Mouse (Mus musculus) fat pad, adult 2 months (tissue): ENCODE results near the gene Timp2.

Experiments used
- DNase-seq: peaks from one replicate; pipeline ENCODE4 v3.0.0-alpha.2; 2011; ENCODE audit warnings: low read depth, low spot score; ENCODE audit errors: extremely low read depth

Timp2 gene

DNA sequence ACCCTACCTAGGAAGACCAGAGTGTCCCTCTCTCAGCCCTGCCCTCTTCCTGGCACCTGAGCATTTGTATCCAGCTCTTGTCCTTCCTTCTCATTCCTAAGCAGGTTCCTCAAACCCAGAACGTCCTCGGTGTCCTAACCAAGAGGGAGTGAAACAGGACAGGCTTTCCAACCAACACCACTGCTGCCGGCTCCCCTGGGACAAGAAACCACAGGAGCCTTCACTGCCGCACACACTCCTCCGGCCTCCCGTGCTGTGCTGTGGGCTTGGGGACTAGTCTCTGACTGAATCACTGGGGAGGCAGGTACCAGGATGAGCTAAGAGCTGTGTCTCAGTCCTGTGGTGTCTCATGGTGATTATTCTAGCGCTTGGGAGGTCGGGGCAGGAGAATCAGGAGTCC lies 14.1 kb upstream of the Timp2 start:
- no peak for DNase-seq

DNA sequence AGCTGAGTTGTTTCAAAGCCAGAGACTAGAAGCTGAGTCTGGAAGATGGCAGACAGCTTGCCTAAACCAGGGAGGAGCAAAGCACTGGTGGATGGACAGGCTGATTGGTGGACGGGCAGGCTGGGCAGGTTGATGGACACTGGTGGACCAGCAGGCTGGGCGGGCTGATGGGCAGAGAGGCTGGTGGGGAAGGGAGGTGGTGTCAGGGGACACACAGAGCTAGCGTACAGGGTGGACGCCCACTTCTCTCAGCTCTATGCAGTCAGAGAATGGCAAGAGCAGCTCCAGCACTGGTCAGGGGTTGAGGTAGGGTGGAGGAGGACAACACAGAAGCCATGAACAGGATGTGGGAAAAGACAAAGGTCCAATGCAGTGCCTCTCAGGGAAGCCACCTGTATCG lies 13.7 kb upstream of the Timp2 start:
- DNase-seq: no peak

- no peak for DNase-seq
Measured at GRCm38 (mm10) chr11:118368330-118368729, 12.8 kb upstream of the Timp2 start.

DNA sequence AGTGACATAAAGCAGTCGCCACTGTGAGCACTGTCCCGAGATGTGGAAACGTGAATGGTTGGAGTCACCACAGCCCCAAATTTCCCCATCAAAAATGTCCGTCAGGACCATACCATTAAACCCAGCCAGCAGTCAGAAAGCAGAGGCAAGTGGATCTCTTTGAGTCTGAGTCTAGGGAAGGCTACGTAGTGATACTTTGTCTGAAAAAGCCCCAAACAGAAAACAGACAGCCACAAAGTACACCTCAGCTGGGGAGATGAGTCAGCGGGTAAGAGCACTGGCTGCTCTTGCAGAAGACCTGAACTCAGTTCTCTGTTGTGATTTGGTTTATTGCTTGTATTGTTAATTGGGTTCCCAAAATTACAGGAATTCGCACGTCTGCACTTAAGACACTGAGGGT lies 11.0 kb upstream of the Timp2 start:
- DNase-seq: no peak

DNA sequence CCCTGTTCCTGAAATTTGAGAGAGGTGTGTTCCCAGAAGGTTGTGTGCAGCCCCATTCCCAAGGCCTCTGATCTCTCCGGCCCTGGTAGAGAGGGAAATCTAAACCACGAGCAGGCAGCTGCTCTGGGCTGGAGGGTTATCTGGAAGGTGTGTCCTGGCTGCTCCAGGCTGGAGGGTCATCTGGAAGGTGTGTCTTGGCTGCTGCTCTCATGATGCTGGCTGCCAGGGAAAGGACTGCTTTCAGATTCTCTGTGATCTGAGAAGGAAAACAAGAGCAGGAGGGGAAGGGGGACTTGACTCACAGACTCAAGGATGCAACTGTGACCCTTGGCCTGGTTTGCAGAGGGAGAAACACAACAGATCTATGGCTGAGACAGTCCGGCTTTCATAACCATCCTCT lies 10.6 kb upstream of the Timp2 start:
- no peak for DNase-seq

GRCm38 (mm10) chr11:118365171-118365570 lies 9.6 kb upstream of the Timp2 start:
- DNase-seq: no peak

- DNase-seq: no peak
Measured at GRCm38 (mm10) chr11:118364021-118364420, 8.5 kb upstream of the Timp2 start.

- no peak for DNase-seq
Measured at GRCm38 (mm10) chr11:118362971-118363518, 7.5 kb upstream of the Timp2 start.

DNA sequence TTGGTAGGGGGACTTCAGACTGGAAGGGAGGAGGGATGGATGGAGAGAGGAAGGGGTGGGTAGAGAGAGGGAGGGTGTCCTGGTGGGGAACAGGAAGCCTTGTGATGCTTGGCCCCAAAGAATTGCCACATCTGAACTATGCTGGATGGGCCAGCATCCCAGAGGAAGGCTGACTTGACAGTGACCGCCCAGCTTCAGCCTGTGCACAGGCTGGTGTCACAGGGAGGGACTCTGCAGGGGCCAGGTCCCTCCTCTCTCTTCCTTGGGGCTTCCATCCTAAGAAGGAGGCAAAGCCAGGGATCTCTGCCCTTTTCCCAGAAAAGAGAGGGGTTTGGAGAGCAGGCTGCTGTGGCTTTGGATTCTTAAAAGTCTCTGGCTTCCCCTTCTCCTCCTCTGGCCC lies 7.0 kb upstream of the Timp2 start:
- no peak for DNase-seq

DNA sequence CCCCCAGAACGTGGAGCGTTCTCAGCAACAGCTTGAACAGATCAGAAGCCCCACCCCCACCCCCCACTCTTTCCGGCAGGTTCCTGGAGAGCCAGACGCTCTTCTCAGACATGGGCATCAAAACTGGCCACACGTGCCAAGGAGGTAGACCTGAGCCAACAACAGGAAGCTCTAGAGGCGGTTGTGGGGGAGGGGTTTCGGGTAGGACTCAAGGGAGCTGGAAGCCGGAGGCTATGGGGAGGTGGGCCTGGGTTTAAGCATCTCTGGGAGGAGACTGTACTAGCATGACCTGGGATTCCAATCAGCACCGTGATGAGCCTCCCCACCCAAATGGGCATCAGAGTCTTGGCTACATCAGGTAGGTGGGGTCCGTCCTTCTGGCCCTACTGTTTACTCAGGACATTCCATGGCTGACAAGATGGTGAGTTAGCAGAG lies 5.4 kb upstream of the Timp2 start:
- DNase-seq: no peak

DNA sequence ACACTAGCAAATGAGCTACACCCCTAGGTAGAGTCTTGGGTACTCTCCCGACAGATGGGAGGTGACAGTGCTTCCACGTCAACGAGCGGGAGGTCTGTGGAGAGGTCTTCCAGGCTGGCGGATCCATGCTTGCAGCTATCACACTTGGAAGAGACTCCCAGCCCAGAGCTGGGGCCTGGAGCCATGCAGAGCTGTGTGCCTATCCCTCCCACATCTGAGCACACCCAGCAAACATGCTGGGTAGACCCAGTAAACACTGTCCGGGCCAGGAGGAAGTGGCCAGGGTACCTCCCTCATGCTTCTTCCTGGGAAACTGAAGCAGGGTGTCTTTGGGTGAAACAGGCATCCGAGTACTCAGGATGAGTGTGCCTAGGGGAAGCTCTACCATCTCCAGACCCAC lies 5.0 kb upstream of the Timp2 start:
- DNase-seq: no peak

- no peak for DNase-seq
Measured at GRCm38 (mm10) chr11:118355205-118355604, 335 bp downstream of the Timp2 start.

DNA sequence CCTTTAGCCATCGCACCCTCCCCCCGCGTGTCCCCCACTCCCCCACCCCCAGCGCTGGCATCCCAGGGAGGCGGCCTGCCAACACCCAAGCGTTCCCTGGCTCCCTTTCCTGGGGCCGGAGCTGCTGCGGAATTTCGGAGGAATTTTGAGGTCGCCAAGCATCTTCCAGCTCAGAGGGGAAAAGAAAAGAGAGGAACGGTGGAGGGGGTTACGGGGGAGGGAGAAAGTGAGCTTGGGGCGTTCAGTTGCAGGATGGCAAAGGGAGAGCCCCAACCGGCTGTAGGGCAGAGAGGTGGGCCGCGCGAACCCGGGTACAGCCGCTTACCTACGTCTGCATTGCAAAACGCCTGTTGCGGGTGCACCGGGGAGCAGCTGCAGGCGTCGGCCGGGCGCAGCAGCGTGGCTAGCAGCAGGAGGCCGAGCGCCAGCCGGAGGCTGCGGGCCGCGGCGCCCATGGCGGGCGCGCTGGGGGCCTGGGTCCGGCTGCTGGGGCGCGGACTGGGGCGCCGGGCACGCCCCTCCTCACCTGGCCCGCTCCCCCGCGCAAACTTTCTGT lies 826 bp downstream of the Timp2 start:
- DNase-seq: no peak

DNA sequence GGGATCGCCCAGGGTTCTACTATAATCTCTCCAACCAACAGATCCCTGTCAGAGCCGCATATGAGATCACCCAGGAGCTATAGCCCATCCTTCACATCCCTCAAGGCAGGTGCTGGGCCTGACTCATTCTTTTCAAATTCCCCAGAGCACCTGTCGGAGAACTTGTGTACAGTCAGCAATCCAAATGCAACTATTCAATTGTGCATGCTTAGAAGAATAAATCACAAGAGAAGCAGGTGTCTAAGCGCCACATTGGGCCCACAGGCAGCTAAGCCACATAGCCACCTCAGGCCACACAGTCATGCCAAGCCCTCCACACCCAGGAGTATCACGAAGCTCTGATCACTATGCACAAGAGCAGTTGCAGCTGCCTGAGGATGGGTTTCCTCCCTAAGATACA lies 6.0 kb downstream of the Timp2 start:
- DNase-seq: no peak

DNA sequence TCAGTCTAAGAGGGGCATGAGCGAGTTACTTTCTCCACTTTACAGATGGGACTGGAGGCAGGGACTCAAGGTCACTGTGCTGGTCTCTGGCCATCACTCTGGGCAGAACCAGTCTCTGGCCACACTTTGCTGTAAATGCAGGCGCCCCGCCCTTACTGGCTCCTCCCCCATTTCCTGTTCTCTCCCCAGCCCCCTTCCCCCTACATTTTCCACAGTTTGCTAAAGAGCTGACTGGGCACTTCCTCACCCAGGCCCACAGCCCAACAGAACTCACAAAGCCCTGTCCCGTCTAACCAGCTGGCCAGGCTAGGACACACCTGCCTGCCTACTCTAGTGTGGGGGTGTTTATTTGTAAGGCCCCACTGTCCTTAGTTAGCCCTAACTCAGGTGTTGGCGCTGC lies 6.7 kb downstream of the Timp2 start:
- no peak for DNase-seq

DNA sequence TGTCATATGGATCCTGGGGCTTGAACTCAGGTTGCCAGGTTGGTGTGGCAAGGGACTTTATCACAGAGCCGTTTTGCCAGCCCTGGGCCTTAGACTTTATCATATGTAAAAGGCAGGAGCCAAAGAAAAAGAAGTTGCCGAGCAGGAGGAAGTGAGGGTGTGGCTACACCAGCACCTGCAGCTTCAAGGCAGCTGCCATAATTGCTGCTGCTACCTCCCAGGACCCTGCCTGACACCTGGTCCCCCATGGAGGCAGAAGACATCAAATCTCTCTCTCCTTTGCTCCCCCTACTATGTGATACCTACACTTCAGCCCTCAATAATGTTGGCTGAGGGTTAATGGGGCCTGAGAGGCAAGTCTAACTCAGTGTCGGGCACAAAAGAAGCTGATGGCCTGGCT lies 7.1 kb downstream of the Timp2 start:
- DNase-seq: no peak

DNA sequence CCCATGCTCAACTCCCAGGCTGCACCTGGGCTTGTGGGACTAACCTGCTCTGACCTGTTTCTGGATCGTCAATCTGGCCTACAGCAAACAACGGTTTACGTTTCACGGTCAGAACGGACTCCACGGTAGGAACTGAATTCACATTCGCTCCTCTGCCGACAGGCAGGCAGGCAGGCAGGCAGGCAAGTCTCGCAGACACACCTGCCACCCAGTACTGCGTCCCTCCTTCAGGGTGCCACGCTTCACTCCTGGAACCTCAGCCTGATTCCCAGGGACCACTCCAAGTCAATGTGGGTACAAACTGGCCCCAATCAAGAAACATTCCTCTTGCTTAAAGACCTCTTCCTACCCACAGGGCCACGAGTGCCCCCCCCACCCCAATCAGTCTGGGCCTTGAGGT lies 7.6 kb downstream of the Timp2 start:
- DNase-seq: no peak

DNA sequence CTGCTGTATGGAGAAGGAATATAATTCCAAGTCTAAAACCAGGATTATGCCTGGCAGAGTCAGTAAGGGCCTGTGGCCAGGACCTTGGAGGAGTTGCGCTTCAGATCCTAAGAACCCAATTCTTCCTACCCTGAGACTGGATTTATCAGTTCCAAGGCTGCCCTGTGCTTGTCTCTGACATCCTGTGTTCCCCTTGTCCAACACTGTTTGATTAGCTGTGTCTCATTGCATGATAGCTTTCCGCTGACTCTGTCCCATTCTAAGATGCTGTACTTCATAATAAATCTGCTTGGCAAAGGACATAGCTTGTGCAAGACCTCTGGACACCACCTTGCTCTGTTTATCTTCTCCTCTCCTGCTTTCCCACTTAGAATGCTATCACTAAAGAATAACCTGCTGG lies 8.1 kb downstream of the Timp2 start:
- DNase-seq: no peak

- no peak for DNase-seq
Measured at GRCm38 (mm10) chr11:118346395-118347096, 9.0 kb downstream of the Timp2 start.

DNA sequence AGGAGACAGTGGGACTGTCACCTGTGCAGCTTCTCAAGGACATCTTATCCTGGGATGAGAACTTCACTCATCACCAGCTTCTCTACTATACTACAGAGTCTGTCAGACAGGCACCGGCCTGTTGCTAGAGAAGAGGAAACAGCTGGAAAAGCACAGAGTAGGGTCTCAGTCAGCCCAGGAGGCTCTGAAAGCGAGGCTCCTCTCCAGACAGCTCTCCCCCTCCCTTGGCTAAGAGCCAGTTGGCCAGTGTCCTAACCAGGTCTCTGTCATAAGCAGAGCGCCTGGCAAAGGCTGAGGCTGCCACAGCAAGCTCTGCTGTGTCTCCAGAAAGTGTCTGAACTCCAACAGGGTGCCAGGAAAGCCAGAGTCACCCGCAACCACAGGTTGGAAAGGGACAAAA lies 9.8 kb downstream of the Timp2 start:
- DNase-seq: no peak

DNA sequence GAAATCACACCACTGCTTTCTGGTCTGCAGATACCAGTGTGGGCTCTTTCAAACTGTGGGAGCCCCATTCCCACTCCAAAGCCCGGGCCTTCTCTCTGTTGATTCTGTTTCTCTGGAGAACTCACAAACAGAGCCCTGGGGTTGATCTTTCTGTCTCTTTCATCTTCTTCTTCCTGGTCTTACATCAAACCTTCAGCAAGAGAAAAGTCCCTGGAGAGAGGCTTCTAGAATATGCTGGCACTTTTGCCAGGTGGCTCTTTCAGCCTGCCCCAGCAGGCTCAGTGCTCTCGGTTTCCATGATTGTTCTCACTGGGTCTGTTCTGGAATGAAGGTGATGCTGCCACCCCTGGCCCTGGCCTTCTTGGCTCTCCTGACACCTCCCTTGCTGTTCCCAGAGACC lies 11.9 kb downstream of the Timp2 start:
- no peak for DNase-seq

- DNase-seq: no peak
Measured at GRCm38 (mm10) chr11:118342400-118342981, 13.0 kb downstream of the Timp2 start, which contains the start of gene Cep295nl. Gene Cep295nl (minus strand): TSS chr11:118342500.
